Mouse (Mus musculus): ENCODE results near the gene Erg28. TPM values are rescaled to one million over a fixed set of nuclear protein-coding genes. Genes with fewer than 3 reads are reported as not detected.

Erg28 gene
- polyA plus RNA-seq, 1 experiment = 150 TPM

- Histone ChIP-seq H3K4me1 (ENCODE audit: control insufficient read depth, insufficient read depth, low read length) (no peaks in the 10 kb centered on the region), H3K27ac (ENCODE audit: insufficient read depth, low read length) (no peak overlapping the region), H3K4me3 (ENCODE audit: insufficient read depth, low read length) (no peak overlapping the region)
- TF ChIP-seq CTCF (IDR thresholded peaks at IDR 0.05; ENCODE audit: borderline replicate concordance, insufficient read depth, low read length) (no peak), POLR2A (IDR thresholded peaks at IDR 0.05; ENCODE audit: low read depth, low read length) (no peak)
Measured at GRCm38 (mm10) chr12:85784916-85785815, 39.2 kb downstream of the Erg28 start.

- H3K4me1 ChIP-seq (ENCODE audit: control insufficient read depth, insufficient read depth, low read length) = no peaks in the 10 kb centered on the region
- H3K27ac ChIP-seq (ENCODE audit: insufficient read depth, low read length) = no peak overlapping the region
- TF ChIP-seq CTCF (IDR thresholded peaks at IDR 0.05; ENCODE audit: borderline replicate concordance, insufficient read depth, low read length) (no peak), POLR2A (IDR thresholded peaks at IDR 0.05; ENCODE audit: low read depth, low read length) (no peak)
- H3K4me3 ChIP-seq (ENCODE audit: insufficient read depth, low read length) = no peak overlapping the region
Measured at GRCm38 (mm10) chr12:85781606-85782005, 42.7 kb downstream of the Erg28 start.

DNA sequence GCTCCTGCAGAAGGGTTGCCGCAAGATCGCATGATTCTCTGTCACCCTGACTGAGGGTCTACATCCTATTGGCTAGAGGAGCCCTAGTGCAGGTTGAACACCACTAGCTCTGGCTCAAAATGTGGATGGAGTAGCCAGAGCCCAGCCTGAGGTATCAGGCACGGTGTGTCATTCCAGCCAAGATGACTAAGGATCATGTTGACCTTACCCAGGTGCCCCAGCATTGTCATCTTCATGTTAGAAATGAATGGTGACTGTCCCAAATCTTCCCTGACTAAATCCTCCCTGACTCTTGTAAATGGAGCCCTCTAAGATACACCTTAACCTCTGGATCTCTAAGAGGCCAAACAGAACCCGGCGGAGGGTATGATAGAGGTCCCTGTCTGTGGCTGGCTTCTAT, 44.6 kb downstream of the Erg28 start:
- Histone ChIP-seq H3K27ac (ENCODE audit: insufficient read depth, low read length) (no peak overlapping the region), H3K4me3 (ENCODE audit: insufficient read depth, low read length) (no peak overlapping the region), H3K4me1 (ENCODE audit: control insufficient read depth, insufficient read depth, low read length) (no peaks in the 10 kb centered on the region)
- no peak for TF ChIP-seq POLR2A (IDR thresholded peaks at IDR 0.05; ENCODE audit: low read depth, low read length)
- no peak for TF ChIP-seq CTCF (IDR thresholded peaks at IDR 0.05; ENCODE audit: borderline replicate concordance, insufficient read depth, low read length)

DNA sequence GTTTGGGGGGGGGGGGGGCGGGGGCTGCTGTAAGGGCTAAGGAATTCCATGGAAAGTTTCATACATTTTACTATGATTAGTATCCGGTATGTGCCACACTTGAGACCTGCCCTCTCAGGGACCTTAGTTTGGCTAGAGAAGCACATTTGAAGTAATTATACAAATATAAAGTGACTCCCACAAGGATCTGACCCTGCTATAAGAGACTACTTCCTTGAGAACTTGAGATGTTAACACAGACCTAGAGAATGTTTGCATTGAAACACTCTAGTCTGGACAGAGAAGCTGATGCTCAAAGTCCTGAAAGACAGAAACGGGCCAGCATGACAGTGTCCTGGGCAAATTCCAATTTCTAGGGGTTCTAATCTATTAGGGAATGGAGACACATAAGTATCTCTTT, 45.4 kb downstream of the Erg28 start:
- no peak for TF ChIP-seq CTCF (IDR thresholded peaks at IDR 0.05; ENCODE audit: borderline replicate concordance, insufficient read depth, low read length)
- TF ChIP-seq POLR2A (IDR thresholded peaks at IDR 0.05; ENCODE audit: low read depth, low read length) = no peak
- Histone ChIP-seq H3K27ac (ENCODE audit: insufficient read depth, low read length) (no peak overlapping the region), H3K4me3 (ENCODE audit: insufficient read depth, low read length) (no peak overlapping the region), H3K4me1 (ENCODE audit: control insufficient read depth, insufficient read depth, low read length) (no peaks in the 10 kb centered on the region)

DNA sequence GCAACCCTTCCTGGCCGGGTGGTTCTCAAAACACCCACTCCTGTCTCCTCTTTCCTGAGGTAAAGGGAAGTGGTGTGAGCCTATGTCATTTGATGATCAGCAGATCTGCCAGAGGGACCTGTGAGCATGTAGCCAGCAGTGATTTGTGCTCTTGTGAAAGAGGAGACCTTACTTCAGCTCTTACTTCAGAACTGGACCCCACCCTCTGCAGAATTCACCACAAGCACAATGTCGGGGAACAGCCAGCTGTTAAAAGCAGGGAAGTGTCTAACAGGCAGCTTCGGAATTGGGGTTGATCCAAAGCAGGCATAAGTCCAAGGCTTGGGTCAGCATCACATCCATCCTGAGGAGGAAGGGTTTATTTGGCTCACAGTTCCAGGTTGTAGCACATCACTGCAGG, 53.0 kb downstream of the Erg28 start:
- H3K27ac ChIP-seq (ENCODE audit: insufficient read depth, low read length) = no peak overlapping the region

DNA sequence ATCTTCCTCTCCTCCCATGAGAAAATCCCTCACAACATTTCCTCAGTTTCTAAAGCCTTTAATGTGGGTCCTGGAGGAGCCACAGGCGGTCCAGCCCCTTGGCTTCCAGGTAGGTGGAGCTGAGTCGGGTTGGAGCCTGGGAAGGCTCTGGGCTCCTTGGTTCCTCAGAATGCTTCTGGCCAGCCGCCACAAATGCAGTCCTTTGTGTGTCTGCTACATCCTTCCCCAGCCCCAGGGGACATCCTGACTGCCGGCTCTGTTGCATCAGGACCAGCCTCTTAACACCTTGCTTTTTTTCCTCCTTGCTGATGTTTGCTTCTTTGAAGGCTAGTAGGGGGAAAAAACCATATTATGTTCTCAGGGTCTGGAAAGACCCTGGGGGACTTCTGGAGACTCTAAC, 56.6 kb downstream of the Erg28 start:
- H3K4me1 ChIP-seq (ENCODE audit: control insufficient read depth, insufficient read depth, low read length) = no peaks in the 10 kb centered on the region
- H3K27ac ChIP-seq (ENCODE audit: insufficient read depth, low read length) = no peak overlapping the region
- no peak overlapping the region for H3K4me3 ChIP-seq (ENCODE audit: insufficient read depth, low read length)
- TF ChIP-seq CTCF (IDR thresholded peaks at IDR 0.05; ENCODE audit: borderline replicate concordance, insufficient read depth, low read length) (no peak), POLR2A (IDR thresholded peaks at IDR 0.05; ENCODE audit: low read depth, low read length) (no peak)

More for the DNA sequence above, 53.0 kb downstream of the Erg28 start:
- no peaks in the 10 kb centered on the region for H3K4me1 ChIP-seq (ENCODE audit: control insufficient read depth, insufficient read depth, low read length)
- no peak overlapping the region for H3K4me3 ChIP-seq (ENCODE audit: insufficient read depth, low read length)
- TF ChIP-seq CTCF (IDR thresholded peaks at IDR 0.05; ENCODE audit: borderline replicate concordance, insufficient read depth, low read length) (no peak), POLR2A (IDR thresholded peaks at IDR 0.05; ENCODE audit: low read depth, low read length) (no peak)

- TF ChIP-seq POLR2A (IDR thresholded peaks at IDR 0.05; ENCODE audit: low read depth, low read length) (no peak), CTCF (IDR thresholded peaks at IDR 0.05; ENCODE audit: borderline replicate concordance, insufficient read depth, low read length) (no peak)
- no peaks in the 10 kb centered on the region for H3K4me1 ChIP-seq (ENCODE audit: control insufficient read depth, insufficient read depth, low read length)
- no peak overlapping the region for H3K27ac ChIP-seq (ENCODE audit: insufficient read depth, low read length)
Measured at GRCm38 (mm10) chr12:85766287-85766686, 58.1 kb downstream of the Erg28 start.

More at GRCm38 (mm10) chr12:85766287-85766686, 58.1 kb downstream of the Erg28 start:
- no peak overlapping the region for H3K4me3 ChIP-seq (ENCODE audit: insufficient read depth, low read length)

Other genes with a start within 250 kb of the Erg28 start
- 63.9 and 73.7 TPM in 2 replicates for gene Jdp2, start 225.5 kb downstream of the Erg28 start, polyA plus RNA-seq (2011; ENCODE audit: insufficient read length, low read depth, missing spikeins)
- 2.1 and 2.2 TPM in 2 replicates for gene Batf, start 137.9 kb downstream of the Erg28 start, polyA plus RNA-seq (2011; ENCODE audit: insufficient read length, low read depth, missing spikeins)
- 1.6 and 2.1 TPM in 2 replicates for gene Flvcr2, start 78.0 kb downstream of the Erg28 start, polyA plus RNA-seq (2011; ENCODE audit: insufficient read length, low read depth, missing spikeins)
- gene Ttll5, start 109 bp upstream of the Erg28 start, polyA plus RNA-seq (2011; ENCODE audit: insufficient read length, low read depth, missing spikeins) = 21.0 and 23.0 TPM in 2 replicates

Measured in embryonic fibroblast, embryonic 13.5 days (primary cell).